Mouse (Mus musculus): ENCODE results near the gene Vps52.
"Not testable (repeated sequence)": the region's sequence is repeated elsewhere in the genome, so short reads cannot be mapped to it uniquely, and the experiment has no call there.

Vps52 gene

DNA sequence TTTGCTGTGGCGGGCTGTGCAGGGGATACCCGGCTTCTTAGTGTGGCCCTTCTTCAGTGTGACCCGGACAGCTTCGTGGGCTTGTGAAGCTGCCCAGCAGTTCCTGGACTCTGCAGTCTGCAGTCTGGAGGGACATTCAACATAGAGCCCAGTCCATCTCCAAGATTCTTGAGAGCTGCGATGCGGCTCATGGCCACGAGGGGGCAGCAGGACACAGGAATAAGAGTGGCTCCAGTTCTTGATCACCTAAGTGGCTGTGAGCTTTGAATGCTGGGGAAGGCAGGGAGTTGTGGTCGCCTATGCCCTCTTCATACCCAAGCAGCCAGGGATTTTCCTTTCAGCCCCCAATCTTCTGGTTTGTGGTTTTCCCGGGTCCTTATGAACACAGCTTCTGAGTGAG is 12.9 kb downstream of the Vps52 start:
- DNase-seq (ENCODE audit: low read depth), result no peak

DNA sequence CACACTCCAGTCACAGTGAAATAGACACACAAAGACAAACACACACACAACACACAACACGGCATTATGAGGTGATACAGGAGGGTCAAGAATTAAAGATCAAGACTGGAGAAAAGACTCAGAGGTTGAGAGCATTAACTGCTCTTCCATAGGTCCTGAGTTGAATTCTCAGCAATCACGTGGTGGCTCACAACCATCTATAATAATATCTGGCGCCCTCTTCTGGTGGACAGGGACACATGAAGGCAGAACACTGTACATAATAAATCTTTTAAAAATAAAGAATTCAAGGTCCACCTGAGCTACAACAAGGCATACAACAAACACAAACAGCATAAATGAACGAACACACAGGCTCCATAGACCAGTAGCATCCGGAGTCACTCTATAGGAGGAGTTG is 13.3 kb downstream of the Vps52 start:
- DNase-seq (ENCODE audit: low read depth), result no peak

DNA sequence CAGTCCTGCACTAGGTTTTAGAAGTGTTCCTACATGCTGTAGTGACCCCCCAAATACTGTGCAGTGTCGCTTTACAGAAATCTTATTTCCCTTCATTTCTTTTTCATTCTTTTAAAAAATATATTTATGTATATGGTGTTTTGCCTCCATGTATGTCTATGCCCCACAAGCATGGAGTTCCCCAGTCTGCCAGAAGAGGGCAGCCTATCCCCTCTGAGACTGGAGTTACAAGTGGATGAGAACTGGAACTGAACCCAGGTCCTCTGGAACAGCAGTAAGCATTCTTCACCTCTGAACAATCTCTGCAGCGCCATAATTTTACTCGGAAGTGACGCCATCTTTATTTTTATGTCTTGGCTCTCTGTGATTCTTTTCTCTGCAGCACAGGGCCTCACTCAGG is 13.8 kb downstream of the Vps52 start:
- DNase-seq (ENCODE audit: low read depth), result no peak

DNA sequence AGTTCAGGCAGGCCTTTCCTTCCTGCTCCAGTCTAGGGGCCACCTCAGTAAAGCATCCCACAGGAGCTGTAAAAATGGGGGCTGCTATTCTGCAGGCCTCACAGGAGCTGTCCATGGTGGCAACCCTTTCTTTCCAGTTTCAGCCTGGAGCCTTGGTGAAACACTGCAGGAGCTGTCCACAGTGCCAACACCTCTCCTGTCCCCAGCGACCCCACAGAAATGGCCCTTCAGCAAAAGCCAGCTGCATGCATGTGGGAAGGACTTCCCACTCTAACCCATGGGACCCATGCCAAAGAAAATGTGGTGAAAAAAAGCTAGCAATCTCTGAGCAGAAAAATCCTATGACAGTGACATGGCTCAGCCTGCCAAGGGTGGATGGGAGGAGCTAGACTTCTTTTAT is 17.1 kb downstream of the Vps52 start:
- no peak for DNase-seq (ENCODE audit: low read depth)

DNA sequence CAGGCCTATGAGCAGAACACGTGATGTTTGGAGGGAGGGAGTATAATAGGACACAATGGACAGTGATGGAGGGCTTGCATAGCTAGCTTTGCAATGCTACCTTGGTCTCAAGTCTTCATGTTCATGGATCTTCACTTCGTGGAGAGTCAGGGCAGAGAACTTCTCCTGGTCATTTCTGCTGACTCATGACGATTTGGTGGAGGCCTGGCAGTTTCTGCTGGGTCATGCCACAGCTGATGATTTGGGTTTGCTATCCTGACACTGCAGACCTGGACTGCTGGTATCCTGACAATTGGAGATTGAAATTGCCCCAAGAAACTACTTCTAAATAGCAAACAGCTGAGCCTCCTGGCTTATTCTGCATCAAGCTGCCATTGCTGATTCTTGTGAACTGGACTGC is 18.0 kb downstream of the Vps52 start:
- no peak for DNase-seq (ENCODE audit: low read depth)

DNA sequence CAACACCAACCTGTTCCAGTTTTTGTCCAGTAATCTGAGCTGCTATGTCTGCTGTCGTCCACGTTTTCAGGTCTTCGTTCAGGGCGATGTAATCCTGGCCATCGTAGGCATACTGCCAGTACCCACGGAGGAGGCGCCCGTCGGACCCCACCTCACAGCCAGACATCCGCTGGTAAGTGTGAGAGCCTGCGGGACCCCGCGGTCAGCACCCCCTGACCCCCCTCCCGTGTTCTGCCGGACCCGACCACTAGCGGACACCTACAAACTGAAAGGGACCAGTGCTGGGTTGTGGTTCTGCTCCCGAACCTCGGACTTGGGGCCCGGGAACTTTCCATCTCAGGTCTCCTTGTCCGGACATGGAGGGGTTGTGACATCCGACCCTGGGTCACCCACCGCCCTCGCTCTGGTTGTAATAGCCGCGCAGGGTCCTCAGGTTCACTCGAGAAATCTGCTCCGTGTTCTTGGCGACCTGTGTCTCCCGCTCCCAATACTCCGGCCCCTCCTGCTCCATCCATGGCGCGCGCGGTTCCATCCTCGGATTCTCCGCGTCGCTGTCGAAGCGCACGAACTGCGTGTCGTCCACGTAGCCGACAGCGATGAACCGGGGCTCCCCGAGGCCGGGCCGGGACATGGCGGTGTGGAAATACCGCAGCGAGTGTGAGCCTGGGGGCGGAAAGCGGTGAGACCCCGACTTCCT is 22.4 kb downstream of the Vps52 start:
- no peak for DNase-seq (ENCODE audit: low read depth)

DNA sequence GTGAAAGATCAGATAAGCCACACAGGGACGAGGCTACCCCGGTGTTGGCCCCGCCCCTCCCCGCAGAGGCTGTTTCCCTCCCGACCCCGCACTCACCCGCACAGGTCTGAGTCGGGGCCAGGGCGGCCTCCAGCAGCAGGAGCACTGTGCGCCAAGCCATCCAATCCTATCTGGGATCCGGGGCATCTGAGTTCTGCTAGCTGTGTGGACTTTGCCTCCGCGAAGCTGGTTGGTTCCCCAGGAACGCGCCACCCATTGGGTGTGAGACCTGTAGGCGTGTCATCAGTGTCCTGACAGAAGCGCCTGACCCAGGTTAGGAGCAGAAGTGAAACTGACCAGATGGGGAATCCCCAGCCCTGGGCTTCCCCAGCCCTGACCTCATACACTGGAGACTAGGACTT is 23.0 kb downstream of the Vps52 start:
- DNase-seq (ENCODE audit: low read depth), result no peak

DNA sequence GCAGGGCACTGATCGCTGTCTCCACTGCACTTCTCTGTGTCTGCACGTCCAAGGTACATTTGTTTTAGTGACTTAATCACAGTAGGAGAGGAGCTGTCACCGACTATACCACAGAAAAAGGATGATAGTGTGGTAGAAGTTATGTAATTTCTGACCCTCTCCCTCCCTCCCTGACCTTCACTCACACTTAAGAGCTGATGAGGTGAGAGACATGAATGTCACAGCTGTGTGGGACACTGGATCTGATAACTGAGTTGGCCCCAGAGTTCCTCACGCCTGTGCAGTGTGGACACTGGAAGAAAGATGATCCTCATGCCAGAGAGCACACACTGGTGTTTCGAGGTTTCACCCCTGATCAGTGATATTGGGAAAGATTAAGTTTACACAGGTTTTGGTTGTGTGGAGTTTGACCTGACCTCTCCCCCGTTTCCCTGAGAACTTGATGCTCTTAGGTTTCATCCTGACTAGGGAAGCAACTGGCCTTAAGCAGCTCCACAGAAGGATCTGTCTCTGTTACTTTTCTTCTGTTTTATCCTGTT is 24.0 kb downstream of the Vps52 start:
- DNase-seq (ENCODE audit: low read depth), result no peak

DNA sequence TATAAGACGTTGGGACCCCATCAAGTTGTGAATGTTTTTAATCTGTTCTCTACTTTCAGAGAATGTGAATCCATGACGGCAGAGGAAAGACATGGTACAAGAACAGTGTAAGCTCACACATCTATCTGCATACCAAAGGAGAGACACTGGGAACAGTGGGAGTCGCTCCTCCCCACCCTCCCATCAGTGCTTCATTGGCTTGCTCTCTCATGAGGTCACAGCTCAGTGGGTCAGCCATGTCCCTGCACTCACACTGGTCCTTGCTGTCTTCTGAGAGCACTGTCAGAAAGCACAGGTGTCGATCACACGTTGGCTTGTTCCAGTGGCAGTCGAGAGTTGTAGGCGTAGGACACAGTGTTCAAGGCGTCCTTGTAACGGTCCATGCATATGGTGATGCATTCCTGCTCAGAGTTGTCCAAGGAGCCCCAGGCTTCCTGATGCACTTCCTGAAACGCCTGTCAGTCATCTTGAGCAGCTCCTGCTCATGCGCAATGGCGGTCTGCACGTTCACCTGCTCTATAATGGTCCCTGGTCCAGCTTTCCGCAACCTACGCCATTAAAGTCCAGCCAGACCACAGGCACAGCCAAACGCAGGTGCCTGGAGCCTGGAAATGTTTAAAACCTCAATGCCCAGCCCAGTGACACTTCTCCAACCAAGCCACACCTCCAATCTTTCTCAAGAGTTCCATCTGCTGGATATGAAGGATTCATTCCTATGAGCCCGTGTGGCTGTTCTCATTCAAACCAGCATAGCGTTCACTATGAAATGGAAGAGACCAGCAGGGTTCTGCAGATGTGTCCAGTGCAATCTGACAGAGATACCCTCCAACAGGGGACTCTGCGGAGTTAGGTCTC is 24.8 kb downstream of the Vps52 start:
- no peak for DNase-seq (ENCODE audit: low read depth)

DNA sequence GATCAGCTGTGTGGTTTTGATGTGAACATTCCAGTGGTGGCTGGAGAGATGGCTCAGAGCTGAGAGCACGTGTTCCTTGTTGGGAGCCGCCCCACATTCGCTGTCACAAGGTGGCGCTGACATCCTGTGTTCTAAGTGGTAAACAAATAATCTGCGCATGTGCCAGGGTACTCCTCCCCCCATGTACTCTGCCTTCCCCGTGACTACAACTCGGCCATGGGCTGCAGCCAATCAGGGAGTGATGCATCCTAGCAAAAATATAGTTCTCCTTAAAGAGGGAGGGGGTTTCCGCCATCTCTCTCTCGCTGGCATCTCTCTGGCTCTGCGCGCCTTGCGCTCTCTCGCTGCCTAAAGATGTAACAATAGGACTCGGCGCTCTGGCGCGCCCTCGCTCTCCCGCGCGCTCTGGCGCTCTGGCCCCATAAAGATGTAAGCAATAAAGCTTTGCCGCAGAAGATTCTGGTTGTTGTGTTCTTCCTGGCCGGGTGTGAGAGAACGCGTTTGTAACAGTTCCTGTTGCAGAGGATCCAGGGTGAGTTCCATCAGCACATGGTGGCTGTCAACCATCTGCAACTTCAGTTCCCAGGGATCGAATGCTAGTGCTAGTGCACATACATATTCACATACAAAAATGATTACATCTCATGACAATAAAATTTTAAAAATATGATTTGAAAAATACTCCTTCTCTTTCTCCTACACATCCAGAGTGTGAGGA is 25.7 kb downstream of the Vps52 start:
- DNase-seq (ENCODE audit: low read depth), result not testable (repeated sequence)

DNA sequence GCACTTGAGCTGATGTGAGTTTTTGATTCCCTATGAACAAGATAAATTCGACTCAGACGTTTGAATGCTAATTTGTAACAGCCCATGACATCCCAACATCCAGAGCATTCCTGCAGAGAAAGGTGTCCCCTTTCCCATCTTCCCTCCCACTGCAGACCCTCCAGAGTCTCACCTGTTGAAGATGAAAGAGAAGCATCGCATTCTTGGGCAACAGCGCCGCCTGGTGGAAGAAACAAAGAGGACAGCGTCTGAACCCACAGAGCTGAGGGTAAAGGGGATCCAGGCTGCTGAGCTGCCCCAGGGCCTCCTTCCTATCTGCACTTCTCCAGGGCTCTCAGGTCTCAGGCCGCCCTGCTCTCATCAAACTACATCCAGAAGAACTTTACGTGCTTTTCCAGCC is 26.5 kb downstream of the Vps52 start:
- not testable (repeated sequence) for DNase-seq (ENCODE audit: low read depth)

DNA sequence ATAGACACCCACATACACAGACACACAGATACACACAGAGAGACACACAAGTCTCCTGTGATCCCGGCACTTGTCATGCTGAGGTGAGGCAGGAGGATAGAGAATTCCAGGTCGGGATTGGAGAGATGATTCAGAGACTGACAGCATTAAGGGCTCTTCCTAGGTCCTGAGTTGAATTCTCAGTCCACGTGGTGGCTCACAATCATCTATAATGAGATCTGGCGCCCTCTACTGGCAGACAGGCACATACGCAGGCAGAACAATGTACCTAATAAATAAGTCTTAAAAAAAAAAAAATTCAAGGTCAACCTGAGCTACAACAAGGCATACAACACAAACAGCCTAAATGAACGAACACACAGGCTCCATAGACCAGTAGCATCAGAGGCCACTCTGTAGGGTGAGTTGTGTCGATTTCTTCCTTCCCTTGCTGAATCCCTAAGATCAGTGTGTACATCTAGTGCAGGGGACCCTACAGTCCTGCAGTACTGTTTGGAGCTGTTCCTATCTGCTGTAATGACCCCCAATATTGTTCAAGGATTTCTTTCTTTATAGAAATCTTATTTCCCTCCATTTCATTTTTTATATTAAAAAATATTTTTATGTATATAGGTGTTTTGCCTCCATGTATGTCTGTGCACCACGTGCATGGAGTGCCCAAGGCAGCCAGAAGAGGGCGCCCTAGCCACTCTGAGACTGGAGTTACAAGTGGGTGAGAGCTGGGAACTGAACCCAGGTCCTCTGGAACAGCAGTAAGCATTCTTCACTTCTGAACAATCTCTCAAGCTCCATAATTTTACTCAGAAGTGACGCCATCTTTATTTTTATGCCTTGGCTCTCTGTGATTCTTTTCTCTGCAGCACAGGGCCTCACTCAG is 36.4 kb downstream of the Vps52 start:
- DNase-seq (ENCODE audit: low read depth), result peak; percentile 79

DNA sequence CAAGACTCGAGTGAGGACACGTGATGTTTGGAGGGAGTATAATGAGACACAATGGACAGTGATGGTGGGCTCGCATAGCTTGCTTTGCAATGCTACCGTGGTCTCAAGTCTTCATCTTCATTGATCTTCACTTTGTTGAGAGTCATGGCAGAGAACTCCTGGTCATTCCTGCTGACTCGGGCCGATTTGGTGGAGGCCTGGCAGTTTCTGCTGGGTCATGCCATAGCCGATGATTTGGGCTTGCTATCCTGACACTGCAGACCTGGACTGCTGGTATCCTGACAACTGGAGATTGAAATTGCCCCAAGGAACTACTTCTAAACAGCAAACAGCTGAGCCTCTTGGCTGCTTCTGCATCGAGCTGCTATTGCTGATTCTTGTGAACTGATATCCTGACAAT is 39.3 kb downstream of the Vps52 start:
- no peak for DNase-seq (ENCODE audit: low read depth)

DNA sequence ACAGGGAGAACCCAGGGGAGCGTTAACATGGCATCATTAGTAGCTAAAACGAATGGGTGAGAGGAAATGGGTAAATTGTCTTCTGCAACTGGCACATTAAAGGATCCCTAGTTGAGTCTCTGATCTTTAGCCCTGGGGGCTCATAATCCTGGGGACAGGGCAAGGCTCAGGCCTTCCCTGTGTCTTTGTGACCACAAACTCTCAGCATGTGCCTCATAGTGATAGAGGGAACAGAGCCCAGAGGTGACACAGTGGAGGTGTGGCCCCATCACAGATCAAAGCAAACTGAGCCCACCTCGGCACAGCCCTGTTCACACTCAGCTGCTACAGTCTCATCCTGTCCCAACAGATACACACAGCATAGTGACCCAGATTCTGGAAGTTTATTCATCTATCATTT is 40.0 kb downstream of the Vps52 start:
- DNase-seq (ENCODE audit: low read depth), result no peak

DNA sequence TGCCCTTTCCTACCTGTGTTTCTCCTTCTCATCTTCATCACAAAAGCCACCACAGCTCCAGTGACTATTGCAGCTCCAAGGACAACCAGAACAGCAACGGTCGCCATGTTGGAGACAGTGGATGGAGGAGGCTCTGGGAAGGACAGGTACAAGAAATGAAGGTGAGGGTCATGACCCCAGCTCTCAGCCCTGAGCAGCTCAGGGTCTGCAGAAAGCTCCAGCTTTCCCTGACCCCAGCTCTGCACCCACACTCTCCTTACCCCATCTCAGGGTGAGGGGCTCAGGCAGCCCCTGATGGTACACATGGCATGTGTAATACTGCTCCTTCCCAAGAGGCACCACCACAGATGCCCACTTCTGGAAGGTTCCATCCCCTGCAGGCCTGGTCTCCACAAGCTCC is 41.4 kb downstream of the Vps52 start:
- DNase-seq (ENCODE audit: low read depth), result not testable (repeated sequence)

DNA sequence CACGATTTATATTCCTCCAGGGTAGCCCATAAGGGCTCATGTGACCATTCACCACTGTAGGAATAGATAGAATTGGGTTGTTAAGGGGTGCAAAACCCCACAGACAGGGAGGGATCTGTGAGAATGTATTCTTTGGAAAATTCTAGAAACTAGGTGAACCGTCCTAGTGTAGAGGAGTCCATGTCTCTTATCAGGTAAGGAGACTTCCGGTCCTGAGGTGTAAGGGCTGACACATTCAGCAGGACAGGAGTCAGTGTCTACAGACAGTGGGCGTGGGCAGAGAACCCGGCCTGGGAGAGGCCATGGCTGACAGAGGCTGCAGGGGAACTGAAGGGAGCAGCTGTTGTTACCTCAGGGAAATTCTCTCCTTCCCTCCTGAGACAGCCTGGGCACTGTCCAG is 43.1 kb downstream of the Vps52 start:
- not testable (repeated sequence) for DNase-seq (ENCODE audit: low read depth)

DNA sequence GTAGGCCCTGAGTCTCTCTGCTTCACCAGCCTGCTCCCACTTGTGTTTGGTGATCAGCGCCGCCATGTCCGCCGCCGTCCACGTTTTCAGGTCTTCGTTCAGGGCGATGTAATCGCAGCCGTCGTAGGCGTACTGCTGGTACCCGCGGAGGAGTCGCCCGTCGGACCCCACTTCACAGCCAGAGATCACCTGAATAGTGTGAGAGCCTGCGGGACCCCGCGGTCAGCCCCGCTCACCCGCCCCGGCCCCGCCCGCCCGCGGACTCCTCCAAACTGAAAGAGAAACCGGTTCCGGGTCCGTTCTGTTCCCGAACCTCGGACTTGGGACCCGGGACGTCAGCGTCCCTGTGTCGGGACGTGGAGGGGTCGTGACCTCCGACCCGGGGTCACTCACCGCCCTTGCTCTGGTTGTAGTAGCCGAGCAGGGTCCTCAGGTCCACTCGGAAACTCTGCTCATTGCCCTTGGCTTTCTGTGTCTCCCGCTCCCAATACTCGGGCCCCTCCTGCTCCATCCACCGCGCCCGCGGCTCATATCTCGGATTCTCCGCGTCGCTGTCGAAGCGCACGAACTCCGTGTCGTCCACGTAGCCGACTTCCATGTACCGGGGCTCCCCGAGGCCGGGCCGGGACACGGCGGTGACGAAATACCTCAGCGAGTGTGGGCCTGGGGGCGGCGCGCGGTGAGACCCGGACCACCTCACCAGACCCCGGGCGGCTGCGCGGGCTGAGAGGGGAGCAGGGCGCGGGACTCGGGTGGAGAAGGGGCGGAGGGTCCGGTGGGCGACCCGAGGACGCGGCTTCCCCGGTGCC is 43.9 kb downstream of the Vps52 start:
- no peak for DNase-seq (ENCODE audit: low read depth)

DNA sequence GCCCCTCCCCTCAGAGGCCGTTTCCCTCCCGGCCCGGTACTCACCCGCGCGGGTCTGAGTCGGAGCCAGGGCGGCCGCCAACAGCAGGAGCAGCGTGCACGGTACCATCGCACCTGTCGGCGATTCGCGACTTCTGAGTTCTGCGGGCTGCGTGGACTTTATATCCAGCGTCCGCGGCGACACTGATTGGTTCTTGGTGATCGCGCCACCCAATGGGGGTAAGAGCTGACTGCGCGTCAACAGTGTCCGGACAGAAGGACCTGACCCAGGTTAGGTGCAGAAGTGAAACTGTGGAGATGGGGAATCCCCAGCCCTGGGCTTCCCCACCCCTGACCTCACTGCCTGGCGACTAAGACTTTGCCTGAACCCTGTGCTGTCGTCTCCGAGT is 44.5 kb downstream of the Vps52 start, which contains the start of gene H2-K1:
Gene H2-K1 (minus strand): TSS at position 198 of the 388 bp plus-strand sequence.
- DNase-seq (ENCODE audit: low read depth), result peak; percentile 71

DNA sequence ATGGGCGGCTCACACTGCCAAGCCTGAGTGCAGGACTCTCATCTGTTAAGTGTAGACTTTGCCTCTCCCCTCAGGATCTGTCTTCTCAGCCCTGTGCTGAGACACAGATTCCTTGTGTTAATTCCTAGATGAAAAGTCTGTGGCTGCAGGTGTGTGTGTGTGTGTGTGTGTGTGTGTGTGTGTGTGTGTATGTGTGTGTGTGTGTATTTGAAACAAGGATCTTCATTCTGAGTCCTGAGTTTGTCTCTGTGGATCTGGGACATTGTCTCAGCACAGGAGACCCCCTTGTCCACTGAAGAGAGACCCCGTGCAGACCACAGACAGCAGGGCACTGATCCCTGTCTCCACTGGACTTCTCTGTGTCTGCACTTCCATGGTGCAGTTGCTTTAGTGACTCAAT is 45.2 kb downstream of the Vps52 start:
- DNase-seq (ENCODE audit: low read depth), result not testable (repeated sequence)

DNA sequence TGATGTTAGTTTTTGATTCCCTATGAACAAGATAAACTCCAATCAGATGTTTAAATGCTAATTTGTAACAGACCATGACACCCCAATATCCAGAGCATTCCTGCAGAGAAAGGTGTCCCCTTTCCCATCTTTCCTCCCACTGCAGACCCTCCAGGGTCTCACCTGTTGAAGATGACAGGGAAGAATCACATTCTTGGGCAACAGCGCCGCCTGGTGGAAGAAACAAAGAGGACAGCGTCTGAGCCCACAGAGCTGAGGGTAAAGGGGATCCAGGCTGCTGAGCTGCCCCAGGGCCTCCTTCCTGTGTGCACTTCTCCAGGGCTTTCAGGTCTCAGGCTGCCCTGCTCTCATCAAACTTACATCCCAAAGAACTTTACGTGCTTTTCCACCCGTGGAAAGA is 47.8 kb downstream of the Vps52 start:
- DNase-seq (ENCODE audit: low read depth), result no peak

DNA sequence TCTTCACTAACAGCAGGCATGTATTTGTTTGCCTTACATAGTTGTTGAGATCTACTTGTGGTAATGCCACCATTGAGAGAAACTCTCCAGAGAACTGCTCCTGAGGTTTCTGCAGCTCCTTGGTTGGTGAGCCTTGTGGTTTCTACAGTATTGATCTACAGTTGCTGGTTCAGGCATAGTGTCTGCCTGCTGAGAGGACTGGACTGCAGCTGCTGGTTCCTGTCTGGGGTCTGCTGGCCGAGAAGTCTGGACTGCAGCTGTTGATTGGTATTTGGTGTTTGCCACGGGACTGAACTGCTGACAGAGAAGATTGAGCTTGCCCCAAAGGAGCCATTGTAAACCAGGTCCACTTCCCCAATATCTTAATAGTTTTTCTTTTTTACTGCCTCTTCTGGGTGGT is 51.0 kb downstream of the Vps52 start:
- DNase-seq (ENCODE audit: low read depth), result no peak
